Mouse (Mus musculus): ENCODE data around the gene Supt6.

DNA sequence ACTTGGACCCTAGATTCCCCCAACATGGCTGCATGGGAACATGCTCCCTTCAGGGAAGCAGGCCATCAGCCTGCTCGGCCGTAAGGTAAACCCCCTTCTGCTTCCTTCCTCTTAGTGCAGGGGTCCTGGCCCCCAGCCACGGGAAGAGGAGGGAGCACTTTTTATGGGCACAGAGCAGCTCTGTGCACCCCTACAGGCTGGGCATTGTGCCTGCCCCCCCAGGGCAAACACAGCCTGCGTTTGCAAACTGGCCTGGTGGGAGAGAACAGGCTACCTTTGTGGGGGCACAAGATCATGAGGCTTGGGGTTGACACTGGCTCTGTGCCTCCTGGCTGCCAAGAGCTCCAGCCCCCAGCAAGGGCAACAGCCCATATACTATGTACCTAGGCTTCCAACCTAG lies 83.8 kb downstream of the Supt6 start:
- no peak for TF ChIP-seq CTCF (IDR thresholded peaks at IDR 0.05; ENCODE audit: low read depth)
- no peak for TF ChIP-seq EP300 (IDR thresholded peaks at IDR 0.05; ENCODE audit: low read depth)

Measured in liver, embryonic 14.5 days (tissue).